Mouse (Mus musculus) MEL (cell line): Measurements from ENCODE around the gene Aes.

Experiments used
- CTCF ChIP-seq, 3 experiments: IDR thresholded peaks in 2 of 3; conservative IDR thresholded peaks in 1 of 3; 2 replicates each; pipeline ENCODE4 v1.5.1; 2011 to 2012; ENCODE audit warnings: low read length in 3 of 3, low read depth in 2 of 3, mild to moderate bottlenecking in 2 of 3, improper control_type of control experiment in 1 of 3, inconsistent platforms in 1 of 3, mixed read lengths in 1 of 3, moderate library complexity in 1 of 3; ENCODE audit not compliant: control insufficient read depth in 1 of 3, insufficient read depth in 1 of 3, poor library complexity in 1 of 3, severe bottlenecking in 1 of 3
- E2F4 ChIP-seq: IDR thresholded peaks from 2 replicates; pipeline ENCODE4 v1.6.1; 2011; ENCODE audit warnings: low read depth, low read length, improper control_type of control experiment, borderline replicate concordance
- EP300 ChIP-seq, 2 experiments: IDR thresholded peaks; 2 replicates each; pipeline ENCODE4 v1.6.1; 2011; ENCODE audit warnings: improper control_type of control experiment in 2 of 2, low read length in 2 of 2, low read depth in 1 of 2, mild to moderate bottlenecking in 1 of 2
- MAFK ChIP-seq: IDR thresholded peaks from 2 replicates; pipeline ENCODE4 v1.6.1; 2011; ENCODE audit warnings: low read depth, mild to moderate bottlenecking, low read length, improper control_type of control experiment, borderline replicate concordance
- MAZ ChIP-seq: IDR thresholded peaks from 2 replicates; pipeline ENCODE4 v1.6.1; 2012; ENCODE audit warnings: low read depth, mild to moderate bottlenecking, inconsistent platforms, low read length, improper control_type of control experiment
- POLR2A ChIP-seq, 2 experiments: IDR thresholded peaks; 2 replicates each; pipeline ENCODE4 v1.6.1; 2011 to 2012; ENCODE audit warnings: low read length in 2 of 2, mild to moderate bottlenecking in 2 of 2, control low read depth in 1 of 2, improper control_type of control experiment in 1 of 2, low read depth in 1 of 2, moderate library complexity in 1 of 2; ENCODE audit not compliant: control insufficient read depth in 1 of 2, insufficient read depth in 1 of 2, poor library complexity in 1 of 2
- POLR2AphosphoS2 ChIP-seq: IDR thresholded peaks from 2 replicates; pipeline ENCODE4 v1.6.1; 2011; ENCODE audit warnings: low read length, improper control_type of control experiment
- POLR2AphosphoS5 ChIP-seq: IDR thresholded peaks from 2 replicates; pipeline ENCODE4 v1.6.1; 2012; ENCODE audit warnings: low read depth, borderline replicate concordance, mild to moderate bottlenecking, inconsistent platforms, low read length, moderate library complexity, mixed read lengths
- RCOR1 ChIP-seq: IDR thresholded peaks from 2 replicates; pipeline ENCODE4 v1.6.1; 2012; ENCODE audit warnings: low read depth, mild to moderate bottlenecking, inconsistent platforms, low read length, improper control_type of control experiment
- SMC3 ChIP-seq: IDR thresholded peaks from 2 replicates; pipeline ENCODE4 v1.6.1; 2011; ENCODE audit warnings: low read depth, low read length, improper control_type of control experiment
- TCF12 ChIP-seq: IDR thresholded peaks from 2 replicates; pipeline ENCODE4 v1.6.1; 2014; ENCODE audit warnings: low read depth, mild to moderate bottlenecking, inconsistent platforms, low read length, improper control_type of control experiment, moderate library complexity
- USF1 ChIP-seq: IDR thresholded peaks from 2 replicates; pipeline ENCODE4 v1.6.1; 2014; ENCODE audit warnings: low read depth, mild to moderate bottlenecking, inconsistent platforms, low read length, improper control_type of control experiment, moderate library complexity
- ZNF384 ChIP-seq: IDR thresholded peaks from 2 replicates; pipeline ENCODE4 v1.6.1; 2012; ENCODE audit warnings: low read depth, mild to moderate bottlenecking, inconsistent platforms, low read length, improper control_type of control experiment

- no peak for TF ChIP-seq MAFK
- TF ChIP-seq USF1 = no peak
- TF ChIP-seq SMC3 = peak; percentile 62
- no peak for TF ChIP-seq RCOR1
- TF ChIP-seq POLR2A (IDR thresholded peaks at IDR 0.05; ENCODE audit: control insufficient read depth in 1 of 2, insufficient read depth in 1 of 2, low read depth in 1 of 2, low read length in 2 of 2, poor library complexity in 1 of 2) = no peak
- peak; percentile 69 to 97 (median 73) for TF ChIP-seq CTCF (IDR thresholded peaks at IDR 0.05 in 2 of 3, conservative IDR thresholded peaks at IDR 0.05 in 1 of 3; ENCODE audit: control insufficient read depth in 1 of 3, insufficient read depth in 1 of 3, low read depth in 2 of 3, low read length in 3 of 3, poor library complexity in 1 of 3, severe bottlenecking in 1 of 3)
- no peak for TF ChIP-seq MAZ
- TF ChIP-seq POLR2AphosphoS2 = no peak
- no peak for TF ChIP-seq EP300 (IDR thresholded peaks at IDR 0.05; ENCODE audit: low read depth in 1 of 2, low read length in 2 of 2)
- TF ChIP-seq POLR2AphosphoS5 = no peak
- TF ChIP-seq E2F4 = no peak
- TF ChIP-seq ZNF384 = no peak
- TF ChIP-seq TCF12 = no peak
These were observed 22.6 kb upstream of the Aes start for GRCm38 (mm10) chr10:81536734-81537133.
